Mouse (Mus musculus) erythroblast, embryonic 14.5 days (primary cell): Measurements from ENCODE around the gene Zc2hc1b.

Source experiments
- GATA1 ChIP-seq: IDR thresholded peaks from 2 replicates; pipeline ENCODE4 v1.6.1; 2012; ENCODE audit warnings: low read length, inconsistent platforms, mixed read lengths
- TAL1 ChIP-seq: IDR thresholded peaks from 3 replicates; pipeline ENCODE4 v1.6.1; 2012; ENCODE audit warnings: low read length, inconsistent platforms, mixed read lengths

DNA sequence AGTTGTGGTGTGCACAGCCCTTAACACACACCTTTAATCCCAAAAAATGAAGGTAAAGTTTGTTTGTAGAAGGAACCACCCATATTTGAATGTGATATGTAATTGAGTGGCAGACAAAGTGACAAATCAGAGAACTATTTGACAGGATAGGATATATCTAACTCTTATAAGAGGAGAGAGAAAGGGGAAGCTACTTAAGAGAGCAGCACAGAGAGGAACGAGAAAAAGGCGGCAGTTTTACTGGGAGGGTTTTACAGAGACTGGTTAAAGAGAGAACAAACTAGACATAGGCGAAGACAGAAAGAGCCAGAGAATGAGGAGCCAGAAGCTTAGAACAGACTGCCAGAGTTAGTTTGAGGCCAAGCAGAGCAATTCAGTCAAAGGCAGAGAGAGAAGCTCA lies 23.0 kb upstream of the Zc2hc1b start:
- TF ChIP-seq GATA1 (no peak), TAL1 (no peak)
